Mouse (Mus musculus) liver, postnatal 0 days (tissue): ENCODE measurements around the gene Dcpp2. TPM values are rescaled to one million over a fixed set of nuclear protein-coding genes. Genes with fewer than 3 reads are reported as not detected.
A peak's percentile ranks its signal among the peaks of the same experiment; 100 is the strongest.
"Not testable (repeated sequence)": the region's sequence is repeated elsewhere in the genome, so short reads cannot be mapped to it uniquely, and the experiment has no call there.

Experiments
- ATAC-seq: fragments of 200-750 bp; cut with Nextera tagmentation; 2 replicates; pipeline ENCODE4 v1.8.0; 2017; ENCODE audit warnings: mild to moderate bottlenecking, moderate library complexity
- DNase-seq: peaks from one replicate; pipeline ENCODE4 v3.0.0-alpha.2; 2016
- H3K27ac ChIP-seq: fragments of 300-500 bp; sonication (generic); 2 replicates; pipeline ENCODE4 v1.5.1; 2014; ENCODE audit warnings: antibody characterized with exemption, moderate library complexity, mild to moderate bottlenecking, low read depth
- H3K27me3 ChIP-seq: fragments of 300-500 bp; sonication (generic); 2 replicates; pipeline ENCODE4 v1.6.1; 2014; ENCODE audit warnings: low read length, control low read depth, mixed read lengths; ENCODE audit not compliant: insufficient read depth
- H3K36me3 ChIP-seq: fragments of 300-500 bp; sonication (generic); replicated peaks from 2 replicates; pipeline ENCODE4 v1.6.1; 2014; ENCODE audit warnings: mild to moderate bottlenecking, control low read depth, low read length, moderate library complexity, mixed read lengths; ENCODE audit not compliant: insufficient read depth
- H3K4me1 ChIP-seq: fragments of 300-500 bp; sonication (generic); 2 replicates; pipeline ENCODE4 v1.6.1; 2014; ENCODE audit warnings: antibody characterized with exemption, mild to moderate bottlenecking, control low read depth; ENCODE audit not compliant: insufficient read depth
- H3K4me2 ChIP-seq: fragments of 300-500 bp; sonication (generic); 2 replicates; pipeline ENCODE4 v1.6.1; 2014; ENCODE audit warnings: low read depth, mild to moderate bottlenecking, low read length, moderate library complexity, mixed read lengths
- H3K4me3 ChIP-seq: fragments of 300-500 bp; sonication (generic); 2 replicates; pipeline ENCODE4 v1.5.1; 2014; ENCODE audit warnings: low read depth, low read length
- H3K9ac ChIP-seq: fragments of 300-500 bp; sonication (generic); replicated peaks from 2 replicates; pipeline ENCODE4 v1.6.1; 2014; ENCODE audit warnings: mild to moderate bottlenecking, moderate library complexity
- H3K9me3 ChIP-seq: fragments of 300-500 bp; sonication (generic); 2 replicates; pipeline ENCODE4 v1.6.1; 2016; ENCODE audit warnings: mild to moderate bottlenecking, control low read depth, low read length, mixed read lengths
- CTCF ChIP-seq: sonication (generic); IDR thresholded peaks from 2 replicates; pipeline ENCODE4 v1.5.1; 2016; ENCODE audit warnings: antibody characterized with exemption, low read depth
- EP300 ChIP-seq: IDR thresholded peaks from 2 replicates; pipeline ENCODE4 v1.6.1; 2016; ENCODE audit warnings: antibody characterized with exemption, low read depth, mild to moderate bottlenecking
- WGBS: fragments of 180-500 bp; shearing (Covaris S2); extraction: QIAGEN DNeasy Blood & Tissue Kit; methylation state at CpG from one replicate; pipeline ENCODE4 v1.1.7; 2014; ENCODE audit not compliant: insufficient replicate concordance; 5-methylcytosine and 5-hydroxymethylcytosine counted together
- polyA plus RNA-seq: library from polyadenylated mRNA; unstranded; fragments of >200 nt; fragmentation: Nextera tagmentation; extraction: Ambion mirVana; gene quantifications from 2 replicates; pipeline ENCODE4 v1.2.1, GENCODE M21; 2015

Dcpp2 gene
- polyA plus RNA-seq, 1 experiment from 2014 or later = not detected

- no peaks in the 10 kb centered on the region for H3K36me3 ChIP-seq
- H3K9me3 ChIP-seq = no peaks in the 10 kb centered on the region
- no peaks in the 10 kb centered on the region for H3K27me3 ChIP-seq
- no peak for TF ChIP-seq CTCF
- no peak for TF ChIP-seq EP300
- peak; percentile 88 for DNase-seq
- peak overlapping the region; percentile 88 for H3K4me2 ChIP-seq
- peak overlapping the region; percentile 63 for H3K9ac ChIP-seq
- peak overlapping the region; percentile 83 for H3K27ac ChIP-seq
- ATAC-seq = peak; percentile 97
- H3K4me3 ChIP-seq = peak overlapping the region; percentile 52
- H3K4me1 ChIP-seq = peaks cover 4% of the 10 kb centered on the region; the same call in 1 of the 2 replicates
- WGBS = 3% methylated on average over 29 of the region's 29 CpGs
Measured at GRCm38 (mm10) chr17:23924531-23925007, 43.9 kb downstream of the Dcpp2 start.

- no peaks in the 10 kb centered on the region for H3K9me3 ChIP-seq
- peak overlapping the region; percentile 52 for H3K4me3 ChIP-seq
- H3K27ac ChIP-seq = peak overlapping the region; percentile 83
- peak overlapping the region; percentile 63 for H3K9ac ChIP-seq
- no peaks in the 10 kb centered on the region for H3K36me3 ChIP-seq
- H3K27me3 ChIP-seq = no peaks in the 10 kb centered on the region
- peaks cover 4% of the 10 kb centered on the region; the same call in 1 of the 2 replicates for H3K4me1 ChIP-seq
- H3K4me2 ChIP-seq = peak overlapping the region; percentile 88
- 2% methylated on average over 14 of the region's 14 CpGs for WGBS
- TF ChIP-seq EP300 (no peak), CTCF (no peak)
- DNase-seq (peak; percentile 54), ATAC-seq (peak; percentile 79)
Measured at GRCm38 (mm10) chr17:23925090-23925493, 44.4 kb downstream of the Dcpp2 start.

DNA sequence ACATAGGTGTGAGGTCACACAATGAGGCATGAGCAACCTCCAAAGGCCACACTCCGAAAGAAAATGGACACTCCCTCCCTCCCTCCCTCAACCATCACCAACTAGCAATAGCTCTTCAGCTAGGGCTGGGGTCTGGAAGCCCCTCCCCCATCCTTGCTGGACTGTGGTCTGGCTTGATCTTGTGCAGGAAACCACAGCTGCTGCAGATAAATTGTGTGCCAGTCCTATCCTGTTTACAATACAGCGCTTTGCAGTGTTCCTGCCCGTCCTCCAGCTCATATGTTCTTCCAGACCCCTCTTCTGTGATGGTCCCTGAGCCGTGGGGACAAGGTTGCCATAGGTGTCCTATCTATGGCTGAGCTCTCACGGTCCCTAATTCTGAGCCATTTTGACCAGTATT is 50.5 kb downstream of the Dcpp2 start:
- no peak overlapping the region for H3K4me2 ChIP-seq
- no peaks in the 10 kb centered on the region for H3K27me3 ChIP-seq
- no peak overlapping the region for H3K9ac ChIP-seq
- H3K36me3 ChIP-seq = no peaks in the 10 kb centered on the region
- no peak overlapping the region for H3K4me3 ChIP-seq
- DNase-seq (no peak), ATAC-seq (no peak)
- no peaks in the 10 kb centered on the region for H3K9me3 ChIP-seq
- H3K4me1 ChIP-seq = no peaks in the 10 kb centered on the region
- 38% methylated on average over 5 of the region's 5 CpGs for WGBS
- TF ChIP-seq EP300 (no peak), CTCF (no peak)
- no peak overlapping the region for H3K27ac ChIP-seq

DNA sequence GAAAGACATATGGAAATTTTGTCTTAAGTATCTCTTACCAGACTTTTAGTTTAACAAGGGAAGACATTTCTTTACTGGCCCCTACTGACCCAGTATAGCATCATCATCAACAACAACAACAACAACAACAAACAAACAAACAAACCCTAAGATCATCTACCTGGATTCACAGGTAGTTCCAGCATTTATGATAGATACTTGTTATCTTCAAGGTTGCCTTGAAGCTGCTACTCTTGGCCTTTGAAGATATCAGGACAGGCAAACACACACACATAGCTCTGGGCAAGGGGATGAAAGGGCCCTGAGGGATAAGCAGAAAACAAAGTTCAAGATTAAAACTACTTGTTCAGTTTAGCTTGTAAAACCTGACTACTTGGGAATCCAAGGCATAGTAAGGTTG is 60.7 kb downstream of the Dcpp2 start, which contains the start of gene Sbp:
Gene Sbp, plus strand, starts transcription at position 301 of the 400 bp plus-strand sequence.
- DNase-seq (no peak), ATAC-seq (no peak)
- no peak within 1 kb of the TSS for H3K4me3 ChIP-seq
- H3K4me1 ChIP-seq = no peaks in the 10 kb centered on the region
- no peaks in the 10 kb centered on the region for H3K36me3 ChIP-seq
- no peaks in the 10 kb centered on the region for H3K27me3 ChIP-seq
- H3K9me3 ChIP-seq = no peaks in the 10 kb centered on the region
- no peak within 1 kb of the TSS for H3K27ac ChIP-seq
- TF ChIP-seq CTCF (no peak), EP300 (no peak)
- no peak within 1 kb of the TSS for H3K9ac ChIP-seq
- H3K4me2 ChIP-seq = no peak within 1 kb of the TSS

DNA sequence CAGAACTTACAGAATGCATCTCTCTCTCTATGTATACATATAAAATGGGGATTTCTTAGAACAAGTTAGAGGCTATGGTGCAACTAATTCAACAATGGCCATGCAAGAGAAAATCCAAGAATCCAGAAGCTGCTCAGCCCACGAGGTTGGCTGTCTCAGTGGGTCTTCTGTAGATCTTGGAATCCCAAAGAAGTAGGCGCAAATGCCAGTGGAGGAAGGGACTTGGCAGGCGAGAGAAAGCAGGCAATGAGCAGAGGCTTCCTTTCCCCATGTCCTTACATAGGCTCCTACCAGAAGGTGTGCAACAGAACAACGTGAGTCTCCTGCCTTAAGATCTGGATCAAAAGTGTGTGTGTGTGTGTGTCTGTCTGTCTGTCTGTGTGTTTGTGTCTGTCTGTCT is 66.8 kb downstream of the Dcpp2 start:
- not testable (repeated sequence) for ATAC-seq, H3K4me2 ChIP-seq, H3K4me1 ChIP-seq, DNase-seq, H3K9ac ChIP-seq, H3K27me3 ChIP-seq, H3K4me3 ChIP-seq, H3K36me3 ChIP-seq, H3K27ac ChIP-seq, H3K9me3 ChIP-seq
- WGBS = 58% methylated on average over 4 of the region's 4 CpGs

- Histone ChIP-seq H3K36me3 (no peaks in the 10 kb centered on the region), H3K27me3 (no peaks in the 10 kb centered on the region), H3K4me3 (no peak overlapping the region), H3K9ac (no peak overlapping the region), H3K9me3 (no peaks in the 10 kb centered on the region), H3K4me2 (no peak overlapping the region), H3K4me1 (no peaks in the 10 kb centered on the region), H3K27ac (no peak overlapping the region)
- 61% methylated on average over 2 of the region's 2 CpGs for WGBS
- TF ChIP-seq EP300 (no peak), CTCF (no peak)
- ATAC-seq (no peak), DNase-seq (no peak)
Measured at GRCm38 (mm10) chr17:23949068-23949467, 68.4 kb downstream of the Dcpp2 start.

Other genes with a start within 250 kb of the Dcpp2 start
- gene Mmp25, start 235.6 kb upstream of the Dcpp2 start, polyA plus RNA-seq = 0.49 and 0.67 TPM in 2 replicates
- gene Bicdl2, start 220.4 kb upstream of the Dcpp2 start, polyA plus RNA-seq = 0.05 and 0.31 TPM in 2 replicates
- gene Hcfc1r1, start 207.3 kb upstream of the Dcpp2 start, polyA plus RNA-seq = 26.6 and 28.6 TPM in 2 replicates
- gene Thoc6, start 207.0 kb upstream of the Dcpp2 start, polyA plus RNA-seq = 8.5 and 10.3 TPM in 2 replicates
- gene Tnfrsf12a, start 203.4 kb upstream of the Dcpp2 start, polyA plus RNA-seq = 28.1 and 29.7 TPM in 2 replicates
- gene Cldn6, start 201.6 kb upstream of the Dcpp2 start, polyA plus RNA-seq = 0.94 and 1.3 TPM in 2 replicates
- 0.09 and 0.12 TPM in 2 replicates for gene Cldn9, start 196.9 kb upstream of the Dcpp2 start, polyA plus RNA-seq
- not detected in 2 replicates for gene 1520401A03Rik, start 158.1 kb upstream of the Dcpp2 start, polyA plus RNA-seq
- 12.5 and 13.9 TPM in 2 replicates for gene Pkmyt1, start 154.5 kb upstream of the Dcpp2 start, polyA plus RNA-seq
- 4.0 and 4.3 TPM in 2 replicates for gene Paqr4, start 140.0 kb upstream of the Dcpp2 start, polyA plus RNA-seq
- not detected in 2 replicates for gene Kremen2, start 135.0 kb upstream of the Dcpp2 start, polyA plus RNA-seq
- 11.9 TPM in 2 replicates for gene Flywch1, start 109.3 kb upstream of the Dcpp2 start, polyA plus RNA-seq
- 2.3 and 2.4 TPM in 2 replicates for gene Flywch2, start 94.8 kb upstream of the Dcpp2 start, polyA plus RNA-seq
- gene Srrm2, start 90.3 kb upstream of the Dcpp2 start, polyA plus RNA-seq = 132 and 137 TPM in 2 replicates
- gene Elob, start 51.7 kb upstream of the Dcpp2 start, polyA plus RNA-seq = 458 and 460 TPM in 2 replicates
- gene Prss33, start 44.8 kb upstream of the Dcpp2 start, polyA plus RNA-seq = not detected in 2 replicates
- gene Prss32, start 37.0 kb upstream of the Dcpp2 start, polyA plus RNA-seq = not detected in 2 replicates
- 0.06 and 0.25 TPM in 2 replicates for gene Prss41, start 36.7 kb upstream of the Dcpp2 start, polyA plus RNA-seq
- not detected in 2 replicates for gene Prss21, start 12.8 kb upstream of the Dcpp2 start, polyA plus RNA-seq
- not detected in 2 replicates for gene Dcpp1, start within 50 bp of the Dcpp2 start, polyA plus RNA-seq
- gene Dcpp3, start 36.6 kb downstream of the Dcpp2 start, polyA plus RNA-seq = not detected in 2 replicates
- not detected in 2 replicates for gene Sbp, start 60.8 kb downstream of the Dcpp2 start, polyA plus RNA-seq
- gene Sbpl, start 74.4 kb downstream of the Dcpp2 start, polyA plus RNA-seq = not detected in 2 replicates
- 0.09 and 0.14 TPM in 2 replicates for gene Prss30, start 99.7 kb downstream of the Dcpp2 start, polyA plus RNA-seq
- gene Prss22, start 117.2 kb downstream of the Dcpp2 start, polyA plus RNA-seq = not detected in 2 replicates
- not detected in 2 replicates for gene Prss27, start 157.3 kb downstream of the Dcpp2 start, polyA plus RNA-seq
- gene Kctd5, start 192.6 kb downstream of the Dcpp2 start, polyA plus RNA-seq = 6.8 and 7.7 TPM in 2 replicates